Mouse (Mus musculus) kidney, embryonic 15.5 days (tissue): Measurements from ENCODE around the gene Pdcd4. TPM values are rescaled to one million over a fixed set of nuclear protein-coding genes. Genes with fewer than 3 reads are reported as not detected.

Source experiments
- ATAC-seq: fragments of 200-750 bp; cut with Nextera tagmentation; replicated peaks from 2 replicates; pipeline ENCODE4 v1.8.0; 2017; ENCODE audit warnings: moderate TSS enrichment; ENCODE audit not compliant: low FRiP score
- H3K27ac ChIP-seq: fragments of 300-500 bp; sonication (generic); 2 replicates; pipeline ENCODE4 v1.5.1; 2015; ENCODE audit warnings: mild to moderate bottlenecking, inconsistent platforms
- H3K27me3 ChIP-seq: fragments of 300-500 bp; sonication (generic); 2 replicates; pipeline ENCODE4 v1.6.1; 2015; ENCODE audit warnings: inconsistent platforms
- H3K36me3 ChIP-seq: fragments of 300-500 bp; sonication (generic); 2 replicates; pipeline ENCODE4 v1.6.1; 2015; ENCODE audit warnings: inconsistent platforms
- H3K4me1 ChIP-seq: fragments of 300-500 bp; sonication (generic); 2 replicates; pipeline ENCODE4 v1.6.1; 2015; ENCODE audit warnings: inconsistent platforms
- H3K4me2 ChIP-seq: fragments of 300-500 bp; sonication (generic); 2 replicates; pipeline ENCODE4 v1.6.1; 2015; ENCODE audit warnings: moderate library complexity, mild to moderate bottlenecking, inconsistent platforms
- H3K4me3 ChIP-seq: fragments of 300-500 bp; sonication (generic); replicated peaks from 2 replicates; pipeline ENCODE4 v1.5.1; 2015; ENCODE audit warnings: mild to moderate bottlenecking, inconsistent platforms
- H3K9ac ChIP-seq: fragments of 300-500 bp; sonication (generic); 2 replicates; pipeline ENCODE4 v1.6.1; 2015; ENCODE audit warnings: mild to moderate bottlenecking, inconsistent platforms
- H3K9me3 ChIP-seq: fragments of 300-500 bp; sonication (generic); replicated peaks from 2 replicates; pipeline ENCODE4 v1.6.1; 2016; ENCODE audit warnings: inconsistent platforms
- WGBS: fragments of 180-500 bp; shearing (Covaris S2); methylation state at CpG from one replicate; pipeline ENCODE4 v1.1.7; 2015; ENCODE audit warnings: mixed read lengths; 5-methylcytosine and 5-hydroxymethylcytosine counted together
- polyA plus RNA-seq: library from polyadenylated mRNA; unstranded; fragments of >200 nt; fragmentation: Nextera tagmentation; extraction: Ambion mirVana; gene quantifications from 2 replicates; pipeline ENCODE4 v1.2.1, GENCODE M21; 2015

Gene Pdcd4
- polyA plus RNA-seq, 1 experiment from 2014 or later, result 122 TPM

DNA sequence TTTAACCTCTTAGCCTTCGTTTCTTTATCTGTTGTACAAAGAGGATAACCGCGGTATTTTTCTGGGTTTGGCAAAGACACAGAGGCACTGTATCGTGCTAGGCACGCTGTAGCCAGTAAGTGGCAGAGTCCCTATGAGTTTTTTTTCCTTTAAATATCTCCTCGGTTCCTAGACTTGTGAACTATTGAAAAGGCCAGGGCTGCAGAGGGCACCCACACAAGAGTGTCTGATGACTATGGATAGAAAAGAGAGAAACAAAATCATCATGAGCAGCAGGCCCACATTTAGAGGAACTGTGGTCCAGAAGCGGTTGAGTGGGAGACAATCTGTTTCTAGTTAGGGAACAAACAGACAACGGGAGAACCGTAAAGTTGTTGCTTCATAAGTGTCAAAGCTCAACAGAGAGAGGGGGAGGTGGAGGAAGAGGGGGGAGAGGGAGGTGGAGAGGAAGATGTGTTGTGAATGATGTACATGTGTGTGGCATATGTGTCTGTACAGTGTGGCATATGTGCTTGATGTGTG is 868 bp downstream of the Pdcd4 start:
- 54% methylated on average over 9 of the region's 9 CpGs for WGBS
- H3K4me1 ChIP-seq, result peaks cover 33% of the 10 kb centered on the region
- no peak overlapping the region for H3K4me3 ChIP-seq
- no peak for ATAC-seq
- no peak overlapping the region for H3K4me2 ChIP-seq
- H3K27me3 ChIP-seq, result no peaks in the 10 kb centered on the region
- H3K9ac ChIP-seq, result no peak overlapping the region
- peak overlapping the region; percentile 90 for H3K27ac ChIP-seq
- no peaks in the 10 kb centered on the region for H3K9me3 ChIP-seq
- H3K36me3 ChIP-seq, result no peaks in the 10 kb centered on the region

DNA sequence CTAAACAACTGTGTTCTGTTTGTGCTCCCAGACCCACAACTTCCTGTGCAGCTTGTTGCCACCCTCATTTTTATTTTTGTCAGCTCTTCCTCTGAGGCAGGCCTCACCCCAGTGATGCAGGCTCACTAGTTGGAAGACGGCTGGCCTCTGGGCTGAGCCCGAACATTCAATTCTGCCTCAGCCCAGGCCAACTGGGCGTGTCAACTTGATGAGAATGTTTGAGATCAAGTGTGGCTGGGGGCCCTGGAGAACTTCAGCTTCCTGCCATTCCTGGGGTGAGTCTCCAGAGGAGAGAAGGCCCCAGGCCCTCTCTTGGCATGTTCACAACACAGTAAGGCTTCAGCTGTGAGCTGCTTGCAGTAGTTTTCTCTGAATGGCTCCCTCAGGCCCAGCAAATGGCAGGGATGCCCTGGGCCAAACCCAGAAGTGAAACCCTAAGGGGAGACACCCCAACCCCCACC is 1.7 kb downstream of the Pdcd4 start:
- Histone ChIP-seq H3K9me3 (no peaks in the 10 kb centered on the region), H3K36me3 (no peaks in the 10 kb centered on the region), H3K27ac (peak overlapping the region; percentile 90; the same call in 1 of the 2 replicates), H3K4me3 (no peak overlapping the region), H3K9ac (no peak overlapping the region), H3K27me3 (no peaks in the 10 kb centered on the region), H3K4me2 (no peak overlapping the region), H3K4me1 (peaks cover 33% of the 10 kb centered on the region)
- no peak for ATAC-seq
- 58% methylated on average over 3 of the region's 3 CpGs for WGBS

DNA sequence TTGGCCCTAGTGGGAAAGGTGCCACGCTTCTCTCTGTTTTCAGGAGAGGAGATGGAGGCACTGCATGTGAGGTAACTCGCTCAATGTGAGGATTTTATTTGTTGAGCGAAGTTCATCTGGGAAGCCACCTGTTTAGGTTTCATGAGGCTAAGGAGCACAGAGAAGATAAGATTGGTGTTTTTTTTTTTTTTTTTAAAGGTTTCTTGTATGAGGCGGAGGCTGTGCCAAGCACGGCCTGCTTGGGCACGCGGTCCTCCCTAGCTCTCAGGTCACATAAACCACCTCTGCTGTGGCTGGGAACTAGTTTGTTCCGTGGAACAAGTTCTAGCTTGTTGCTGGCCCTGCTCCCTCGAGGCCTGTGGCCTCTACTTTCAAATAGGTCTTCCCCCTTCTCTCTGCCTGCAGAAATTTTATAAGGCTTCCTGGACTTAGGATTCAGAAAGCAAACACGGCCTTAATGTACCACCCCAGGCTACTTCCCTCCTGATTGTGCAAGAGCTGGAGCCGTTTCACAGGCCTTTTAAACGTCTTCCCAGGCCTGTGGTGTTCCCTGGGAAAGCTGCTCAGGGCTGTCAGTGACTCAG is 2.6 kb downstream of the Pdcd4 start:
- no peaks in the 10 kb centered on the region for H3K36me3 ChIP-seq
- 73% methylated on average over 12 of the region's 12 CpGs for WGBS
- no peak overlapping the region for H3K4me3 ChIP-seq
- H3K4me1 ChIP-seq, result peaks cover 31% of the 10 kb centered on the region
- no peak overlapping the region for H3K4me2 ChIP-seq
- ATAC-seq, result no peak
- H3K9ac ChIP-seq, result no peak overlapping the region
- 0 out of 2 replicates have a peak overlapping the region, but pooled peaks have one; percentile 29 for H3K27ac ChIP-seq
- H3K9me3 ChIP-seq, result no peaks in the 10 kb centered on the region
- no peaks in the 10 kb centered on the region for H3K27me3 ChIP-seq

DNA sequence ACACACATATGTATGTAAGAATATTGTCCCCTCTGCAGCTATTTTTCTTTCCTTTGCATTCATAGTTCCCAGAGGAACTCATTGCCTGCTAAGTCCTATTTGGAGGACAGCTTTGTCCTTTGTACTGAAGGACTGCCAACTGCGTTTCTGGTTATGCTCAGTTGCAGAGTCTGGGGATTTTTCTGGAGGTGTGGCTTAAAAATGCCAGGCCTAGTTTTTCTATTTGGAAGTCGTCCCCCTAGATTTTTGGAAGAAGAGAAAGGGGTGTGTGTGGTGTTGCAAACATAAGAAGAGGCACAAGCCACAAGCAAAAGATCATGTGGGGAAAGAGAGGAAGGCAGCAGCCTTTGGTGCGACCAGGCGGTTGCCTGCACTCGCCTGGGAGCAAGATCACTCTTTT is 6.0 kb downstream of the Pdcd4 start:
- Histone ChIP-seq H3K9ac (no peak overlapping the region), H3K27me3 (no peaks in the 10 kb centered on the region), H3K4me3 (no peak overlapping the region), H3K36me3 (no peaks in the 10 kb centered on the region), H3K27ac (no peak overlapping the region), H3K4me1 (peaks cover 19% of the 10 kb centered on the region), H3K9me3 (no peaks in the 10 kb centered on the region), H3K4me2 (no peak overlapping the region)
- no peak for ATAC-seq
- WGBS, result 81% methylated on average over 5 of the region's 5 CpGs

DNA sequence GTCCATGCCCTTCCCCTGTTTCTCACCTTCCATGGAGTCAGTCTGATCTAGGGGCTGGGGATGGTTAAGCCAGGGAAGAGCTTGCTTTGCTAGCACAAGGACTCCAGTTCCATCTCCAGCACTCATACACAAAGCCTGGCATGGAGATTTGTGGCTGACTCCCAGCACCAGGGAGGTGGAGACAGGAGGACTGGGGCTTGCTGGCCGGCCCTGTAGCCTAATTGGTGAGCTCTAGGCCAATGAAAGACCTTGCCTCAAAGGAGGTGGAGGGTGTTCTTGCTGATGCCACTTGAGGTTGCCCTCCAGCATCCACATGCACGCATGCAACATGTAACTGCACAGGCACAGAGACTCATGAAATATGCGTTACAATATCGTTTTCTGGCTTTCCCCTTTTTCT is 6.5 kb downstream of the Pdcd4 start:
- Histone ChIP-seq H3K36me3 (no peaks in the 10 kb centered on the region), H3K9ac (no peak overlapping the region), H3K4me1 (peaks cover 16% of the 10 kb centered on the region), H3K27me3 (no peaks in the 10 kb centered on the region), H3K4me2 (no peak overlapping the region), H3K4me3 (no peak overlapping the region), H3K9me3 (no peaks in the 10 kb centered on the region), H3K27ac (no peak overlapping the region)
- WGBS, result 72% methylated on average over 4 of the region's 4 CpGs
- ATAC-seq, result no peak

DNA sequence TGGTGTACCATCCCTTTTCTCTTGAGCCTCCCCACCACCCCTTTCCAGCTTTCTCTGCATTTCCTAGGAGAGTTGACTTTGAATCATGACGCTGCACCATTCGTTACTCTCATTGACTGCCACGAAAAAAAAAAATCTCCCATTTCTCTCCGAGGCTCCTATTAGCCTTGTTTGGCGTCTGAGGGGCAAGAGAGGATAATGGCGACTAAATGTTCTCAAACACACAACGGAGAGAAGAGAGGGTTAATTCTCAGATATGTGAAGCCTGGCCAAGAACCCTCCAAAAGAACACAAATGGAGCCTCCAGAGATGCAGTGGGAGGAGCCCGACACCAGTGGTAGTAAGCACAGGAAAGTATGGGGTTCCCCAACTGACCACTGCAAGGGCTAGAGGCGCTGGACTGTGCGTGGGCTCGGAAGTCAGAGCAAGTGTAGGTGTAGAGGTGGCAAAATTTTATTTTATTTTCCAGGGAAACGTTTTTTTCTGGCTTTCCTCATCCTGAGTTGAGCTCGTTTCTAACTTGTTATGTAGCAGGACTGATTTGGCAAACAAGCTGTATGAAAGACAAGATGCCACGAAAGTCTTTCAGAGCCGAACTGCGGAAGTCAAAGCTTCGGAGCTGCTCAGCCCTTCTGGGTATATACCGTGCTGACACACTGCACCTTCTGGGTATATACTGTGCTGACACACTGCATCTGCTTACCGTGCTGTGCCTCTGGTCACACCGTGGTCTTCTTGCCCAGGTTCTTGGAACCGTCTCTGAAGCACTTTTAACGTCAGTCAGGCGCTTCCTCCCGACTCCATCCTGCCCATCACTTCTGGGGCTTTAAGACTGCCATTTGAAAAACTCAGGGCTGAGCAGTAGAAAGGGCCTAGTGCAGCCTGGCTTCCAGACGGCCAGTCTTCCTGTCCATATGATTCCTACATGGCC is 7.2 kb downstream of the Pdcd4 start:
- H3K9ac ChIP-seq, result no peak overlapping the region
- no peaks in the 10 kb centered on the region for H3K9me3 ChIP-seq
- no peak for ATAC-seq
- H3K4me3 ChIP-seq, result no peak overlapping the region
- H3K36me3 ChIP-seq, result no peaks in the 10 kb centered on the region
- peaks cover 11% of the 10 kb centered on the region for H3K4me1 ChIP-seq
- no peaks in the 10 kb centered on the region for H3K27me3 ChIP-seq
- 74% methylated on average over 25 of the region's 25 CpGs for WGBS
- H3K27ac ChIP-seq, result no peak overlapping the region
- no peak overlapping the region for H3K4me2 ChIP-seq

DNA sequence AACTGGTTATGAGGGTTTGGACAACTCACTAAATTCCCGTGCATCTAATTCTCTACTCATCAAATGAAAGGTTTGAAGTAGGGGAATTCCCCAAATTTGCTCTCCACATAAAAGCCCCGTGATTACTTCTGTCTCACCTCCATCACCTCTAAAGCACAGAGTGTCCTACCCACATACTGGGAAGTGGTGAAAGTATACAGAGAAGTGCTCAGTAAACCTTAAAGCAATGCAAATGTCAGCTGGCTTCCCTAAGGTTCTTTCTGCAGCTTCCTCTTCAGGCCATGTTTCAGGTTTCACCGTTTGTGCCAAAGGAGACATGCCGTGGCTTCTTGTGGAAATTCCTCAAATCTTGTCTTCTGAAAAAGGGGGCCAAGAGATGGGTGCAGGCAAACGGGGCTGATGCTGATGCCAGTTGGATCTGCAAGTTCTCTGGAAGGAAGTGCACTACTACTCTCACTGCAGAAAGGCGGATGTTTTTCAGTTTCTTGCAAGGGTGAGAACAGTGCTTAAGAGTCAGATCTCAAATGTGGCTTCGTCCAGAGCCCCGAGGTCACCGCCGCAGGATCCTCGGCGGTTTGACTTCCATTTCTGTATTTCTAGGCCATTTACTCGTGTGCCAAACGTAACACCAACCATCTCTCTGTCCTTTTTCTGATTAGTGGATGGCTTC is 8.0 kb downstream of the Pdcd4 start:
- WGBS, result 80% methylated on average over 14 of the region's 14 CpGs

DNA sequence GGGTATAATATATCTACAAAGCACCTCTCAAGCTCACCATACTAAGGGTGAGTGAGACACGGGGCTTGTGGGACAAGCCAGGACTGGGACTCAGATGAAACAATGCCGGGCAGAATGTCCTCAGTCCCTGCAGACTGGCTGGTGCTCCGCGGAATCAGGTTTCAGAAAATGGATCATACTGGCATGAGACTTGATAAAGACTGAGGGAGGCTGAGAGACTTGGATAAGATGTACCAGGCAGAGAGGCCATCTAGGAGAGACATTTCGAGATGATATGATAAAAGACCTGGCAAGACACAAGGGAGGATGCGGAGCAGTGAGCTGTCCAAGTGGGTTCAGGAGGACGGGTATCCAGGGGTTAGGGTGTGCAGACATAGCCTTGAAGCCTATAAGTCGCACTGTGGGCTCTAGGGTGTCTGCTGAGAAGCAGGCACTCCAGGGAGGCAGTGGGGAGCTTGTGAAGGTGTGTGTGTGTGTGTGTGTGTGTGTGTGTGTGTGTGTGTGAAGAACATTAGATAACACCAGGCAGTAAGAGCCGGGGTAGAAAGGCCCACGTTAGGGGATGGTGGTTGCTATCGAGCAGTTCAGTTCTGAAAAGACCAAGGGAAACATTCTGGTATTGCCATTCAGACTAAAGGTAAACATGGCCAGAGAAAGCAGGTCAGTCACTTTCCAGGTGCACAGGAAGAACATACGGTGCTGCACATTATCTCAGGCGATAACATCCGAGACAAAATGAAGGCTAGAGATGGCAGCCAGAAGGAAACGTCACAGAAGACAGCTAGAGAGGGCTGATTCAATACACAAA is 10.1 kb downstream of the Pdcd4 start:
- 55% methylated on average over 15 of the region's 15 CpGs for WGBS
- H3K4me3 ChIP-seq, result peak overlapping the region; percentile 97
- peak overlapping the region; percentile 62 for H3K9ac ChIP-seq
- no peaks in the 10 kb centered on the region for H3K27me3 ChIP-seq
- H3K9me3 ChIP-seq, result no peaks in the 10 kb centered on the region
- ATAC-seq, result no peak
- peak overlapping the region; percentile 94 for H3K27ac ChIP-seq
- peaks cover 32% of the 10 kb centered on the region for H3K4me1 ChIP-seq
- peak overlapping the region; percentile 76 for H3K4me2 ChIP-seq
- H3K36me3 ChIP-seq, result no peaks in the 10 kb centered on the region

More for the DNA sequence above, 8.0 kb downstream of the Pdcd4 start:
- Histone ChIP-seq H3K4me2 (no peak overlapping the region), H3K4me1 (peaks cover 19% of the 10 kb centered on the region), H3K9ac (no peak overlapping the region), H3K36me3 (no peaks in the 10 kb centered on the region), H3K9me3 (no peaks in the 10 kb centered on the region), H3K27ac (no peak overlapping the region), H3K27me3 (no peaks in the 10 kb centered on the region), H3K4me3 (no peak overlapping the region)
- ATAC-seq, result no peak

DNA sequence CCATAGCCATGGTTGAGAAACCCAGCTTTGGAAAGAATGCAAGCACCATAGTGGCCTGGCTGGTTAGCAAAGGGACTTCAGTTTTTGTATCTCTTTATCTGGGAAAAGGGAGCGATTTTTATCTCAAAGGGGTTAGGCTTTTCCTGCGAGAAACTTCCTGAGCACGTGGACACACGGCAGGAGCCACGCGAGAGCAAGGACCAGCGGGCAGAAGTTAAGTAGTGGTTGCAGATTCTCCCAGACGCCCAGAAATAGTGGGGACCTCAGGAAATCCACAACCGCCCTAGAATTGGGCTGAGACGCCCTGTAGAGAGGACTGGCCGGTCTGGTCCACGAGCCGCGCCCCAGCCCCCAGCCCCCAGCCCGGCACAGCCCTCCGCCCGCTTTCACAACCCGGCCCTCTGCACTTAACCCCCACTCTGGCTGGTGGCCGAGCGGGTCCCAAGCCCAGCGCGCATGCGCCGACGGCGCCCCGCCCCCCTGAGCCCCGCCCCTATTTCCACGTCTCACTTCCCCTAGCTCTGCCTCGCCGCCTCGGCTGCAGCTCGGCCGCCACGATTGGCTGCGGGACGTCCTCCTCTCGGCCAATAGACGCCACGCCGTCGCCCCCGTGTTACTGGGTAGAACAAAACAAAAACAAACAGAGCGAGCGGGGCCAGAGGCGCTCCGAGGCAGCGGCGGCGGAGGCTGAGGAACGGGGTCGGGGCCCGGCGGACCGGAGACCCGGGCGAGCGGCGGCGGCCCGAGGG is 10.9 kb downstream of the Pdcd4 start:
- no peaks in the 10 kb centered on the region for H3K27me3 ChIP-seq
- peak; percentile 98 for ATAC-seq
- peak overlapping the region; percentile 97 for H3K4me3 ChIP-seq
- WGBS, result 1% methylated on average over 54 of the region's 61 CpGs
- no peaks in the 10 kb centered on the region for H3K9me3 ChIP-seq
- H3K4me2 ChIP-seq, result peak overlapping the region; percentile 76
- peaks cover 35% of the 10 kb centered on the region for H3K4me1 ChIP-seq
- H3K27ac ChIP-seq, result peak overlapping the region; percentile 94
- H3K9ac ChIP-seq, result peak overlapping the region; percentile 90
- no peaks in the 10 kb centered on the region for H3K36me3 ChIP-seq

DNA sequence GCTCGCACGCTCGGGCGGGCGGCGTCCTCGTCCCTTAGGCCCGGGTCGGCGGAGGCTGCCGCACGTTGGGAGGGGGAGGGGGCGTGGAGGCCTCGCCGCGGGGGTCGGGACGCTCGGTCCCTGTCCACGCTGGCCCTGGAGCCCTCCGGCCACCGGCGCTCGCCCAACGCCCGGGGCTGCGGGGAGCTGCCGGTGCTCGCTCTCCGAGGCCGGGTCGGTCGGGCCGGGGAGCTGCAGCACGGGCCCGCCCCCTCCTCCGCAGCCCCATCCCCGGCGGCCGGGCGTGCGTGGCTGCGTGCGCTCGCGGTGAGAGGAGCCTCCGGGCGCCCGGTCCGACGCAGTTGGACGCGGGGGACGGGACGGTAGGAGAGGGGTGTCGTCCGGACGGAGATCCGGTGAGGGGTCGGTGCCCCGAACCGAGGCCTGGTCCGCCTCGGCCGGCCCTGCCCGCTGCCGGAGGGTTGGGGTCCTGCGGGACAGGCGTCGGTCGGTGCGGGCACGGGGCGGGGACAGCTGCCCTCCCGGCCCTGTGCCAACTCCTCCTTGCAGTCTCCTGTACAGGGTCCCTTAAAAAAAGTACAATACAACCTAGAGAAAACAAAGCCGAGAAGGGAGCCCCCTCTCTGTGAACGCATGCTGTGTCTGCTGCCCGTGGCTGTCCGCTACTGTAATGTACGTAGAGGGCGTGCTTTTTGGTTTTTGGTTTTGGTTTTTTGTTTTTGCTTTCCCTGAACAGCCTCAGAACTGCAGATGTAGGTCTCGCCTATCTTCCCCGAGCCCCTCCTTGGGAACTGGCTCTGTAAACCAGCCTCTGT is 11.7 kb downstream of the Pdcd4 start:
- Histone ChIP-seq H3K27ac (peak overlapping the region; percentile 94), H3K4me2 (peak overlapping the region; percentile 76), H3K4me1 (peaks cover 35% of the 10 kb centered on the region), H3K27me3 (no peaks in the 10 kb centered on the region), H3K4me3 (peak overlapping the region; percentile 97), H3K36me3 (no peaks in the 10 kb centered on the region; the same call in 1 of the 2 replicates), H3K9ac (peak overlapping the region; percentile 90), H3K9me3 (no peaks in the 10 kb centered on the region)
- 1% methylated on average over 52 of the region's 83 CpGs for WGBS
- peak; percentile 69 for ATAC-seq
